Mouse (Mus musculus): Measurements from ENCODE around the gene Zfp652.

Zfp652 gene

GRCm38 (mm10) chr11:95808448-95809011 lies 96.1 kb downstream of the Zfp652 start:
- no peak for DNase-seq (ENCODE audit: low read depth, low spot score)

DNA sequence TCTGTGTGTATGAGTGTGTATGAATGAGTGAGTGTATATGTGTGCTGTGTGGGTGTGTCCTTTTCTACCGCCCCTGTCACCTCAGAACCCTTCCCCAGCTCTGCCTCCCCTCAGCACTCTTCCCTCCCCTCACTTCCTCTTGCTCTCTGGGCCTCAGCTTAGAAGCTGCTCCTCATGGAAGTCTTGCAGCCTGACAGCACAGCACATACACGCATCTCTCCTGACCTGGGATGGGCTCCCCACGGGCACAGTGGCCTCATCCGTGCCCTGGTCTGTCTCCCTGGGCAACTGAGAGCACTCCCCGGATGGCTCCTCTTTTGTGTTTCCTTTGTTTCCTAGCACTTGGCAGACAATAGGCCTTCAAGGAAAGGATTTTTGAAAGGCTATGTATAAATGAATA lies 97.1 kb downstream of the Zfp652 start:
- no peak for DNase-seq (ENCODE audit: low read depth, low spot score)

GRCm38 (mm10) chr11:95810828-95811227 lies 98.4 kb downstream of the Zfp652 start:
- DNase-seq (ENCODE audit: low read depth, low spot score): no peak

GRCm38 (mm10) chr11:95811741-95812140 lies 99.3 kb downstream of the Zfp652 start:
- no peak for DNase-seq (ENCODE audit: low read depth, low spot score)

DNA sequence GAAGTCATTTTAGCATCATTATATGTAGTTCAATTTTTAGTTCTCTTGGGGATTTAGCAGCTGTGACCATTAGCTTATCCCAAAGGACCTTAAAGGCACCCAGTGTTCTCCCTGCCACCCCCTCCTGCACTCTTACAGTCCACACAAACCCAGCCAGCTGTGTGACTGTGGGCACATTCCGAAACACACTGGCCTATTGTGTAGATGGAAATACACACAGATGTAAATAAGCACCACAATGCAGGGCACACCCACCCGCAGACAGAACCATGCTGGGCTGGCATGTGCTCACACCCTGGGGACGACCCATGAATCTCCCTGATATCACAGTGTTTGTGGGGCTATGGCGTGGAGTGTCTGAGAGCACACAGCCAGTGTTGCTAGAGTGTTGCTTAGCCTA lies 99.8 kb downstream of the Zfp652 start:
- peak; percentile 43 for DNase-seq (ENCODE audit: low read depth, low spot score)

- DNase-seq (ENCODE audit: low read depth, low spot score): no peak
These were observed 101.6 kb downstream of the Zfp652 start for GRCm38 (mm10) chr11:95814101-95814500.

DNA sequence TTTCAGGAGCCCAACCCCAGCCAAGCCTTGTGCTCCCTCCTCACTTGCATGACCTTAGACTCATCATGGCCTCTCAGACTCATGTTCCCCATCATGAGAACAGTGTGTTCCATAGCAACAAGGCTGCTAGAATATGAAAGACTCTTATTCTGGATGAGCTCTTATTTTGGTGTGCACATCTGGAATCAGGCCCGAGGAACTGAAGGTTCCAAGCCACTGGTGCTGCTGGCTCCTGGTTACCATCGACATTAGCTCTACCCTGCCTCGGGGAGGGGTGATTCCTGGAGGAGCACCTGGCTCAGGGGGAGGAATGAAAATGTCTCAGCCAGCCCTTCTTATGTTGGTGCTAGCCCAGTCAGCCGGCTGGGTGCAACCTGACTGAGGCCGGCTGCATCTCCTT lies 102.4 kb downstream of the Zfp652 start:
- no peak for DNase-seq (ENCODE audit: low read depth, low spot score)

DNA sequence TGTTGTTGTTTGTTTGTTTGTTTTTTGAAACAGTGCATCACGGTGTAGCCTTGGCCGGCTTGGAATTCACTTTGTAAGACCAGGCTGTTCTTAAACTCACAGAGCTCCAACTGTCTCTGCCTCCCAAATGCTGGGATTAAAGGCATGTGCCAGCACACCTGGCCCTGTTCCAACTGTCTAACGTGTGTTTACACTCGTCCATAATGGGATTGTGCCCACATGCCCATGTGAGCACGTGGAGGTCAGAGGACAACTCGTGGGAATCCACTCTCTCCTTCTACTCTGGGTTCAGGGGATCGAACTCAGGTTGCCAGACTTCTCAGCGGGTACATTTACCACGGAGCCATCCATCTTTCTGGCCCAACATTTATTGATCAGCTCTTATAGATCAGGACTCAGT lies 102.9 kb downstream of the Zfp652 start:
- no peak for DNase-seq (ENCODE audit: low read depth, low spot score)

DNA sequence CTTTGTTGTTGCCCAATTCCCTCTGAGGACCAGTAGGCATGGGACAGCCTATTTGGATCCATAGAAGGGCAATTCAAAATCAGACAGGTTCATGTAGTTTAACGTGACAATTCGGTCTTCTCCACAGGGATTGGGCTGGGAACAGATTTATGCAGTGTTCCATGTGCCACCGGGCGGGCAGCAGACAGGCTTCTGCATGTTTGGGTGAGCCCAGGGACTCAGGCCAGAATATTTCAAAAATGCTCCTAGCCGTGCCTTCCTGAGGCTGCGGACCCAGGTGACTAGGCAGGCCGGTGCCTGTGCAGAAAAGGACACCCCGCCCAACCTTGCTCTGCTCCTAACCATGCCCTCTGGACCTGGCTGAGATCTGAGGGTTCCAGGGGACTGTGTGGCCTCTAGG lies 106.7 kb downstream of the Zfp652 start:
- DNase-seq (ENCODE audit: low read depth, low spot score): no peak

DNA sequence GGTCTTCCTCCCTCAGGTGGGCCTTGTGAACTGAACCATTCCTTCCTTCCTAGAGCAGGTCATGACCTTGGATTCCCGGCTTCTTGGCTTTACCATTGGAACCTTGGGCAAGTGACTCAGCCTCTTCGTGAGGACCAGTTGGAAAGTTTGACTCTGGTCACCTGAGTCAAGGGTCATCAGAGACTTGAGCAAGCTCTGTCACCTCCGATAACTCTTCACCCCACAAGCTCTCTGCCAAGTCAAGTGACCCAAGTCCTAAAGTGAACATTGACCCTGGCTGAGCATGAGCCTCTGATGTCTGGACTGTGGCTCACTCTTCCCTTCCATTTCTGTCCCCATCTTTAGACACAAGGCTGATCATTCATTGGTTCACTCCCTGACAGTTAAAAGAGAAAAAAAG lies 109.0 kb downstream of the Zfp652 start:
- DNase-seq (ENCODE audit: low read depth, low spot score): no peak

GRCm38 (mm10) chr11:95822437-95822836 lies 110.0 kb downstream of the Zfp652 start:
- DNase-seq (ENCODE audit: low read depth, low spot score): no peak

GRCm38 (mm10) chr11:95824071-95824876 lies 111.8 kb downstream of the Zfp652 start, which contains the start of gene Phospho1:
TSS of gene Phospho1 (plus strand) at chr11:95824499.
- DNase-seq (ENCODE audit: low read depth, low spot score): peak; percentile 67

DNA sequence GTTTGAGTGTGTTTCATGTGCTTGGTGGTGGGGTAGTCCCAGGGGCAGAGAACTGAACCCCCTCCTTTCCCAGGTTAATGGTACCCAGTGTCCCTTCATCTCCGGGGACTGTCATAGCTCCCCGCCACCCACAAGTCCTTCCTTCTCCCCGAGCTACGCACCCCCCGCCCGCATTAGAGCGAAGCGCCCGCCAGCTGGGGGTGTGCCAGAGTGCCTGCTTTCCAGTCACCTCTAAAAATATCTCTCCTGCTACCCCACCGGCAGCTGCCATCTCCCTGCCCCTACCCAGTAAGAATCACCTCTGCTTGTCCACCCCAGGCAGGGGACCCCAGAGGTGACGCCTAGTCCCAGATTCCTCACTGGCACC lies 112.4 kb downstream of the Zfp652 start:
- DNase-seq (ENCODE audit: low read depth, low spot score): no peak

DNA sequence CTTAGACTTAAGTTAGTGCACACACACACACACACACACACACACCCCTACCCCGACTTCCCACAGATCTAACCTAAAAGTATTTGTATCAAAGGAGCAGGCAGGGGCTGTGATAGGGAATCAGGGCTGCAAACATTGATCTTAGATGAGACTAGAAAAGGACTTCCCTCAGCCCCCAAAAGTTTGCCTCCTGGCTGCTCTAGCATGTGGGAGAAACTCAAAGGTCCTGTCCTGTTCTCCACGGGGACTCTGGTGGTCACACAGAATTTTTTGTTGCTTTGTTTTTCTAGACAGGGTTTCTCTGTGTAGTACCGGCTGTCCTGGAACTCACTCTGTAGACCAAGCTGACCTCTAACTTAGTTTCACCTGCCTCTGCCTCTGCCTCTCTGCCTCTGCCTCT lies 113.2 kb downstream of the Zfp652 start:
- DNase-seq (ENCODE audit: low read depth, low spot score): no peak

DNA sequence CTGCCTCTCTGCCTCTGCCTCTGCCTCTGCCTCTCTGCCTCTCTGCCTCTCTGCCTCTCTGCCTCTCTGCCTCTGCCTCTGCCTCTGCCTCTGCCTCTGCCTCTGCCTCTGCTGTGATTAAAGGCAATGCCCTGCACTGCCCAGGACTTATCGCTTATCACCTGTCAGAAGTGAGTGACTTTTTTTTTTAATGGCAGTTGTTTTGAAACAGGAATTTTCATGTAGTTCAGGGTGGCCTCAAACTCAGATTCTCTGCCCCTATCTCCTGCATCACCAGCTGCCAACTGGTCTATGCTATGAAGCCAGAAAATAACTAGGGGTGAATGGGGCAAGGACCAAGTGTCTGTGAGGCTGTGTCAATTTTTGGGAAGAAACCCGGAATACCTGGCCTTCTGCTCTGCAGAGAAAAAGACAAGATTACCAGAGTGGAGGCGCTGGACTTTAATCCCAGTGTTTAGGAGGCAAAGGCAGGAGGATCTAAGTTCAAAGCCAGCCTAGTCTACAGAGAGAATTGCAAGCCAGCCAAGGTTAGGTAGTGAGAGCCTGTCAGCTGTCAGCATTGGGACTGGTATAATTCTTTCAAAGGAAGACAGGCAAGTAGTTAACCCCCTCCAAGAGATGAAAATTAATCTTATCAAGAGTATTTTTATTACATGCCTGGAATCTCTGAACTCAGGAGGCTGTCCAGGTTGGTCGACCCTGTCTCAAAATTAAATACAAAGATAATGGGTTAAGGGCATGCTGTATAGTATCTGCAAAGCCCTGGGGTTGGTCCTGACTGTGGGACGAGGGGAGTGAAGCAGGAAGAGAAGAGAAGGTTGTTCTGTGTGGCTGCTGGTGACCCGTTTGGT lies 114.1 kb downstream of the Zfp652 start:
- DNase-seq (ENCODE audit: low read depth, low spot score): no peak

- DNase-seq (ENCODE audit: low read depth, low spot score): no peak
These were observed 114.6 kb downstream of the Zfp652 start for GRCm38 (mm10) chr11:95827168-95827447.

DNA sequence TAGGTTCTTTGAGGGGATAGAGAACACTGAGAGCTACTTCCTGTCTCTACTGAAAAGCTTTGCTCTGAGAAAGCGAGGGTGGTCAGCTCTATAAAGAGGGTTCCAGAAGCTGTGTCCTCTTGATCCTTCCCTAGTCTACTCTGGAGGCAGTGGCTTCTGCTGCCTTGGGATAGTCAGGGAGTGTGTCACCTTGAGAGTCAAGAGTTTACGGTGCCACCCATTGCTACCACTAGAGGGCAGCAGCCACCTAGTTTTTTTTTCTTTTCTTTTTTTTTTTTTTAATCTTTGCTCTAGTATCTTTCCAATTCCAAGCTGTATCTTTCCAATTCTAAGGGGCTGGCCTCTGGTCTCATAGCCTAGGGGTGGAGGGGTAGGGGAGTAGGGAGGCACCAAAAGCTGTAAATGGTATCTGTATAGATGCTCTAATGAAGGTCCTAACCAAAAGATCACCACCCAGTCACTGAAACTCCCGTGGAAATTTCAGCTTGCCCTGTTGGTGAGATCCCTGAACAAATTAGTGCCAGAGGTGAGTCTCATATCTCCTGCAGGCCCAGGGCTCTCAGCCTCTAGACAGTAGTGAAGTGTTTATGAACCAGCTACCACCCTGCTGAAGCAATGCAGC lies 115.1 kb downstream of the Zfp652 start:
- no peak for DNase-seq (ENCODE audit: low read depth, low spot score)

DNA sequence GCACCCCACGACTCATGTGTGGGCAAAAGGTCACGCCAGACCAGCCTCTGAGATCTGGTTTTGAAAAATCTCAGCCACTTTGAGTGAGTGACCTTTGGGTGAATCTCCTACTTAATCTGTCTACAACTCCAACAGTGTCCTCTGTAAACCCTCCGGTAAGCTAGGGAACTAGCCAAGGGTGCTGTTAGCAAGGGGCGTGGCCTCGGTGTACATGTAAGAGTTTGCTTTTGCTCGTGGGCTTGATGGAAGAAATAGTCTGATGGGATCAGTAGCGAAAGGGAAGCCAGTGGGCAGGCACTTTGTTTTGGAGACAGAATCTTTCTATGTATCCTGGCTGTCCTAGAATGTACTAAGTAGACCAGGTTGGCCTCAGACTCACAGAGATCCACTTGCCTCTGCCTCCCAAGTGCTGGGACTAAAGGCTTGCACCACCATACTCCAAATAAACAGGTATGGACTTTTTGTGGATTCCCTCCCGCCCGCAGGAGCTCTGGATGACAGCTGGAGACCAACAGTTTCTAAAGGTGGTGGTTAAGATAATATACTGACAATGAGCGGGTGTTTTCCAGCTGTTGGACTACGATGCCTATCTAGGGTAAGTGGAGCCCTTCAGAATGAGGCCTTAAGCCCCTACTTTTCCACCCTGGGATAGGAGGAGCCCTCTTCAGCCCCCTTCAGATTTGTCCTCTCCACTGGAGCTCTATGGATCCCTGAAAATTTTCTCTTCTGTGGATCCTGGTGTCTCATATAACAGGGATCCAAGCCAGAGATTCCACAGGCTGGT lies 115.9 kb downstream of the Zfp652 start:
- no peak for DNase-seq (ENCODE audit: low read depth, low spot score)

DNA sequence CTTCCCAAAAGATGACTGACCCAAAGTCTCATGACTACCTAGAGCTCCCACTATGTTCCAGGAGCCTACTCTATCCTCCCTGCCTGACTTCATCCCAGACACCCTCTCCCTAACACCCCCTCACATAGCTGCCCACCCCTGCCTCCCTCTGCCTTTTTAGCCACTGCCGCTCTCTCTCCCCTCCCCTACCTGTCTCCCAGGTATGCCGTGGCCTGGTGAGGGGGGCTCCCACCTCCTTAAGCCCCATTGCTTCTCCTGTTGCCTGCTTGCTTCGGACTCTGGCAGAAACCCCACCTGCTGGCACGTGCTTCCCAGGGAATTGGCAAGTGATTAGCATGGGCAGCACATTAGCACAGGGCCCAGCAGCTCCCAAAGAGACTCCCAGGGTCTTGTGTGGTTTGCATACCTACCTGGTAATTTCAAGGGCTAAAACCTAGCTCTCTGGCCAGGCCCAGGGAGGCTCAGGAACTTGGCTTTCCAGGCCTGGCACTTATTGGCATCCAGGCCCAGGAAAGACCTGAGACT lies 117.1 kb downstream of the Zfp652 start:
- no peak for DNase-seq (ENCODE audit: low read depth, low spot score)

DNA sequence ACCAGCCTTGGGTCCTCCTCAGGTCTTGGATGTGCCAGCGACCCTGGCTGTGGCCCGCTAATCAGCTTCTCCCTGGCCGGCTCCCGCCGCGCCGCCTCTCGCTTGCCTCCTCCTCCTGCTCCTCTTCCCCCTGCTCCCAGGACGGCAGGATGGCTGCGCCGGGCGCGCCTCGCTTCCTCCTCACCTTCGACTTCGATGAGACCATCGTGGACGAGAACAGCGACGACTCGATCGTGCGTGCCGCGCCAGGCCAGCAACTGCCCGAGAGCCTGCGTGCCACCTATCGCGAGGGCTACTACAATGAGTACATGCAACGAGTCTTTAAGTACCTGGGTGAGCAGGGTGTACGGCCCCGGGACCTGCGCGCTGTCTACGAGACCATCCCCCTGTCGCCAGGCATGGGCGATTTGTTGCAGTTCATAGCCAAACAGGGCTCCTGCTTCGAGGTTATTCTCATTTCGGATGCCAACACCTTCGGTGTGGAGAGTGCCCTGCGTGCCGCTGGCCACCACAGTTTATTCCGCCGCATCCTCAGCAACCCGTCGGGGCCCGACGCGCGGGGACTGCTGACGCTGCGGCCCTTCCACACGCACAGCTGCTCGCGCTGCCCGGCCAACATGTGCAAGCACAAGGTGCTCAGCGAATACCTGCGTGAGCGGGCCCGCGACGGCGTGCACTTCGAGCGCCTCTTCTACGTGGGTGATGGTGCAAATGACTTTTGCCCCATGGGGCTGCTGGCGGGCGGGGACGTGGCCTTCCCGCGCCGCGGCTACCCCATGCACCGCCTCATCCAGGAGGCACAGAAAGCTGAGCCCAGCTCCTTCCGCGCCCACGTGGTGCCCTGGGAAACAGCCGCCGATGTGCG lies 118.2 kb downstream of the Zfp652 start:
- DNase-seq (ENCODE audit: low read depth, low spot score): no peak
